Mouse (Mus musculus) lung, postnatal 14 days (tissue): Measurements from ENCODE around the gene Ybx3.

Experiments used
- DNase-seq: peaks from one replicate; pipeline ENCODE4 v3.0.0; 2021

Ybx3 gene

GRCm38 (mm10) chr6:131383713-131384330 is 4.5 kb downstream of the Ybx3 start:
- DNase-seq: no peak

GRCm38 (mm10) chr6:131382984-131383337 is 5.3 kb downstream of the Ybx3 start:
- peak; percentile 36 for DNase-seq

- peak; percentile 65 for DNase-seq
Measured at GRCm38 (mm10) chr6:131382232-131382983, 5.9 kb downstream of the Ybx3 start.

- DNase-seq: no peak
Measured at GRCm38 (mm10) chr6:131378858-131379428, 9.3 kb downstream of the Ybx3 start.

- no peak for DNase-seq
Measured at GRCm38 (mm10) chr6:131377378-131377777, 10.9 kb downstream of the Ybx3 start.

- DNase-seq: peak; percentile 28
Measured at GRCm38 (mm10) chr6:131374594-131375340, 13.5 kb downstream of the Ybx3 start.

GRCm38 (mm10) chr6:131373160-131373559 is 15.1 kb downstream of the Ybx3 start:
- DNase-seq: no peak

- DNase-seq: no peak
Measured at GRCm38 (mm10) chr6:131370767-131371166, 17.5 kb downstream of the Ybx3 start.

- DNase-seq: no peak
Measured at GRCm38 (mm10) chr6:131369866-131370616, 18.2 kb downstream of the Ybx3 start.

GRCm38 (mm10) chr6:131367101-131367500 is 21.2 kb downstream of the Ybx3 start:
- DNase-seq: peak; percentile 29

GRCm38 (mm10) chr6:131364353-131364752 is 23.9 kb downstream of the Ybx3 start:
- no peak for DNase-seq

- no peak for DNase-seq
Measured at GRCm38 (mm10) chr6:131362987-131363765, 25.1 kb downstream of the Ybx3 start.

- no peak for DNase-seq
Measured at GRCm38 (mm10) chr6:131360693-131361092, 27.6 kb downstream of the Ybx3 start.

- DNase-seq: no peak
Measured at GRCm38 (mm10) chr6:131359543-131359942, 28.7 kb downstream of the Ybx3 start.

GRCm38 (mm10) chr6:131354913-131355312 is 33.4 kb downstream of the Ybx3 start:
- no peak for DNase-seq

GRCm38 (mm10) chr6:131353352-131353919 is 34.8 kb downstream of the Ybx3 start, which contains the start of gene Styk1:
Gene Styk1, minus strand, starts transcription at chr6:131353597.
- peak; percentile 67 for DNase-seq

GRCm38 (mm10) chr6:131347026-131347425 is 41.2 kb downstream of the Ybx3 start:
- no peak for DNase-seq

- no peak for DNase-seq
Measured at GRCm38 (mm10) chr6:131344346-131344745, 43.9 kb downstream of the Ybx3 start.

- DNase-seq: no peak
Measured at GRCm38 (mm10) chr6:131340082-131340481, 48.2 kb downstream of the Ybx3 start.

GRCm38 (mm10) chr6:131339309-131339708 is 49.0 kb downstream of the Ybx3 start:
- no peak for DNase-seq

- DNase-seq: no peak
Measured at GRCm38 (mm10) chr6:131338787-131339186, 49.5 kb downstream of the Ybx3 start.
